Mouse (Mus musculus) limb, embryonic 11.5 days (tissue): ENCODE data around the gene Ap4b1. TPM values are rescaled to one million over a fixed set of nuclear protein-coding genes. Genes with fewer than 3 reads are reported as not detected.

ENCODE experiments used
- ATAC-seq: fragments of 200-750 bp; cut with Nextera tagmentation; 2 replicates; pipeline ENCODE4 v1.8.0; 2017; ENCODE audit warnings: low read depth; ENCODE audit not compliant: insufficient number of reproducible peaks, low FRiP score, low TSS enrichment
- DNase-seq: peaks from one replicate; pipeline ENCODE4 v3.0.0-alpha.2; 2015; ENCODE audit warnings: low spot score
- H3K27ac ChIP-seq: fragments of 300-500 bp; sonication (generic); replicated peaks from 2 replicates; pipeline ENCODE4 v1.5.1; 2014; ENCODE audit warnings: low read depth, mild to moderate bottlenecking, low read length
- H3K27me3 ChIP-seq: fragments of 300-500 bp; sonication (generic); 2 replicates; pipeline ENCODE4 v1.6.1; 2014; ENCODE audit warnings: mild to moderate bottlenecking, low read length, mixed read lengths; ENCODE audit not compliant: control insufficient read depth, insufficient read depth
- H3K36me3 ChIP-seq: fragments of 300-500 bp; sonication (generic); 2 replicates; pipeline ENCODE4 v1.6.1; 2014; ENCODE audit warnings: mild to moderate bottlenecking, low read length, moderate library complexity, mixed read lengths; ENCODE audit not compliant: control insufficient read depth, insufficient read depth
- H3K4me1 ChIP-seq: fragments of 300-500 bp; sonication (generic); 2 replicates; pipeline ENCODE4 v1.6.1; 2014; ENCODE audit warnings: low read length, mixed read lengths; ENCODE audit not compliant: control insufficient read depth, insufficient read depth
- H3K4me2 ChIP-seq: fragments of 300-500 bp; sonication (generic); 2 replicates; pipeline ENCODE4 v1.6.1; 2014; ENCODE audit warnings: low read depth, mild to moderate bottlenecking, moderate library complexity; ENCODE audit not compliant: severe bottlenecking
- H3K4me3 ChIP-seq: fragments of 300-500 bp; sonication (generic); 2 replicates; pipeline ENCODE4 v1.5.1; 2014; ENCODE audit warnings: low read depth, low read length
- H3K9ac ChIP-seq: fragments of 300-500 bp; sonication (generic); 2 replicates; pipeline ENCODE4 v1.6.1; 2014; ENCODE audit warnings: mild to moderate bottlenecking, low read length
- H3K9me3 ChIP-seq: fragments of 300-500 bp; sonication (generic); 2 replicates; pipeline ENCODE4 v1.6.1; 2016; ENCODE audit warnings: low read length; ENCODE audit not compliant: control insufficient read depth
- WGBS: fragments of 180-500 bp; shearing (Covaris S2); extraction: QIAGEN DNeasy Blood & Tissue Kit; methylation state at CpG from one replicate; pipeline ENCODE4 v1.1.7; 2014; 5-methylcytosine and 5-hydroxymethylcytosine counted together
- polyA plus RNA-seq: library from polyadenylated mRNA; unstranded; fragments of >200 nt; fragmentation: Nextera tagmentation; extraction: Ambion mirVana; gene quantifications from 2 replicates; pipeline ENCODE4 v1.2.1, GENCODE M21; 2014

Gene Ap4b1
- polyA plus RNA-seq, 1 experiment from 2014 or later, result 22.8 TPM

GRCm38 (mm10) chr3:103779183-103779582, 30.1 kb upstream of the Ap4b1 start:
- DNase-seq, result no peak
- Histone ChIP-seq H3K27ac (no peak overlapping the region), H3K36me3 (peaks cover 8% of the 10 kb centered on the region; the same call in 1 of the 2 replicates), H3K9ac (no peak overlapping the region), H3K9me3 (no peaks in the 10 kb centered on the region), H3K4me1 (no peaks in the 10 kb centered on the region), H3K4me2 (no peak overlapping the region), H3K27me3 (no peaks in the 10 kb centered on the region), H3K4me3 (no peak overlapping the region)
- WGBS, result 93% methylated on average over 7 of the region's 7 CpGs
- no peak for ATAC-seq

DNA sequence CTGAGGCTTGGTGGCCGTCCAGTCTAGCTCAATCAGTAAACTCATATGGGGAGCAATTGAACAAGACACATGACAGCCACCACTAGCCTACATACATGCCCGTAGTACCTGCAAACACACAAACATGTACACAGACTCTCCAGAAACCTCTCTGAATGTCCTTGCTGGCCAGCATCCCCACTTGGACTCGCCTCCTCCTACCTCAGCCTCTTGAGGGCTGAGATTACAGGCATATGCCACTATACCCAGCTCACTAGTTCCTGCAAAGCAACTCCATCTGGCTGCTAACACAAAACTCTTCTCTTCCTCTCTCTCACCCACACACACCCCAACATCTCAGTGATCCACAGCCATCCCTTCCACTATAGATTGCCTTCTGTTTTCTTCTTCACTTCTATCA, 29.0 kb upstream of the Ap4b1 start:
- Histone ChIP-seq H3K4me2 (no peak overlapping the region), H3K27ac (no peak overlapping the region), H3K4me3 (no peak overlapping the region), H3K36me3 (peaks cover 8% of the 10 kb centered on the region; the same call in 1 of the 2 replicates), H3K9me3 (no peaks in the 10 kb centered on the region), H3K27me3 (no peaks in the 10 kb centered on the region), H3K9ac (no peak overlapping the region), H3K4me1 (no peaks in the 10 kb centered on the region)
- DNase-seq (no peak), ATAC-seq (no peak)
- WGBS, result 90% methylated on average over 3 of the region's 3 CpGs

DNA sequence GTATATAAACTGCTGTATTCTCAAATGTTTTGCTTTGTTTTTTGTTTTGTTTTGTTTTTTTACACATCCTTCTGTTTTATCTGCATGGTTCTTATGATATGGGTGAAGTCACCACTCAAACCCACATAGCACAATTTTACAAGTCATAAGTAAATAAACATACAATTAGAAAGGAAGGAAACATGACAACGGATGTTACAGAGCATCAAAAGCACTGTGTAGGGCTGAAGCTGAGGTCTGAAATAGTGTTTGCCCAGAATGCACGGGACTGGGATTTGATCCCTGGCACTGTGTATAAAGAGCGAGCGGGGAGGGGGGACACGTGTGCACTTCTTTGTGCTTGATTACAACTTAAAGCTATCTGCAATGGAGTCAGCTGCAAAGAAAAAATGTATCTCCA, 28.5 kb upstream of the Ap4b1 start:
- no peaks in the 10 kb centered on the region for H3K27me3 ChIP-seq
- 89% methylated on average over 5 of the region's 5 CpGs for WGBS
- H3K36me3 ChIP-seq, result peaks cover 8% of the 10 kb centered on the region; the same call in 1 of the 2 replicates
- no peak overlapping the region for H3K4me2 ChIP-seq
- no peaks in the 10 kb centered on the region for H3K9me3 ChIP-seq
- no peak for DNase-seq
- no peak overlapping the region for H3K9ac ChIP-seq
- no peak for ATAC-seq
- H3K27ac ChIP-seq, result no peak overlapping the region
- no peaks in the 10 kb centered on the region for H3K4me1 ChIP-seq
- no peak overlapping the region for H3K4me3 ChIP-seq

DNA sequence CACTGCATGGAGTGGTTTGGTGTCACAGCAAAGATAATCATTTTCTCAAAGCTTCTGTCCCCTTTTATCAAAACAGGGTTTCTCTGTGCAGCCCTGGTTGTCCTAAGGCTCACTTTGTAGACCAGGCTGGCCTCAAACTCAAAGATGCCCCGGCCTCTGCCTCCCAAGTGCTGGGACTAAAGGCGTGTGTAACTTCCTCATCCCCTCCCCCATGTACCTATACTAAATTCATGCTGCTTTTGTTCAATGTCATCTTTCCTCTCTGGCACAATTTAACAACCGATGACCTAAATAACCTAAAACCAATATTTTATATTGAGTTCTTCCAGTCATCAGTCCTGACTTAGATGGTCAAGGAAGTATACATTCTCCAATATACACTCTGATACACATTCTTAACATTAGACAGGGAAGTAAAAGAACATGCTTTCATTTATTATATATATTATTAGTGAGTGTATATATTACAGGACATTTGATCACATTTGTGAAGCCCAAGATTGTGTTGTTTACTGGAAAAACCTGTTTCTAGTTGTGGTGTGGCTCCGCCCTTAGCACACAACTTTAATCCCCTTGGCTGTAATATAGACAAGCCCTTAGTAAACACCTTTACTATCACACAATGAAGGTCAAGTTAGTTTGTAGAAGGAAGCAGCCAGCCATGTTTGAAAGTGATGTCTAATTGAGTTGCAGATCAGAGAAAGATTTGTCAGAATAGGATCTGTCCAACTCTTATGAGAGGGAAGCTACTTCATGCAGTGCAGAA, 26.3 kb upstream of the Ap4b1 start:
- 89% methylated on average over 4 of the region's 4 CpGs for WGBS
- Histone ChIP-seq H3K36me3 (no peaks in the 10 kb centered on the region; the same call in 1 of the 2 replicates), H3K9ac (no peak overlapping the region), H3K27me3 (no peaks in the 10 kb centered on the region), H3K4me1 (no peaks in the 10 kb centered on the region), H3K9me3 (no peaks in the 10 kb centered on the region), H3K27ac (no peak overlapping the region), H3K4me2 (no peak overlapping the region), H3K4me3 (no peak overlapping the region)
- DNase-seq (no peak), ATAC-seq (no peak)

DNA sequence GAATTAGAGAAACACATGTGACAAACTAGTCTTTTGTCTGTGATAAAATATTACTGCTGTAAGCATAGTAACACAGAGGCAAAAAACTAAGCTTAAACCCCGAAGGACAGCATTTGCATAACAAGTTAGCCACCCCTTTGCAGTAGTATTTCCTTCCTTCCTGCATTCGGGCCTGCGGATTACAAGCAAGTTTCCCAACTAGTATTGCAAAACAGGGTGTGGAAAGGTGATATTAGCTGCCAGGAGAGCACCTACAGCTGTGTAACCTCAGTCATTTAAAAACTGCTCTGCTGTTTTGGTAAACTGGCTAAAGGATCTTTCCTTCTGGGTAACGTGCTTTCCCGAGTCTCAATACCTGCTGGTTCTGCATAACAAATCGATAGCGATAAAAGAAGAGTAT, 22.1 kb upstream of the Ap4b1 start:
- Histone ChIP-seq H3K4me2 (no peak overlapping the region), H3K9ac (no peak overlapping the region), H3K9me3 (no peaks in the 10 kb centered on the region), H3K36me3 (no peaks in the 10 kb centered on the region), H3K27ac (no peak overlapping the region), H3K4me1 (0 out of 2 replicates have a peak, but pooled peaks cover 2% of the 10 kb centered on the region), H3K4me3 (no peak overlapping the region), H3K27me3 (no peaks in the 10 kb centered on the region)
- DNase-seq, result no peak
- ATAC-seq, result no peak
- 73% methylated on average over 7 of the region's 7 CpGs for WGBS

DNA sequence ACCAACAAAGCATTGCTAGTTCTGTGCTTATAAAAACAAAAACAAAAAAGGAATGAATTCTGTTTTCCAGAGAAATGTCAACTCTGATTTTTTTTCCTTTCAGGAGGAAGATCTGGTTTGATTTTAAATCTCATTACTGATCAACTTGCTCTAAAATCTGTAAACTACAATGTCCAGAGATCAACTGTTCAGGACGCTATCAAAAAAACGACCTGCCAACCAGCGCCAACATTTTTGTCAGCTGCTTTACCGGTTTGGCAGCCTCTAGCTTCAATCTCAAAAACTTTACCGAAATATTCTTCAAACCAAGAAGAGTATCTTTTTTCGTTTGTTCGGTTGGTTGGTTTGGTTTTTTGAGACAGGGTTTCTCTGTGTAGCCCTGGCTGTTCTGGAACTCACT, 20.2 kb upstream of the Ap4b1 start:
- DNase-seq (no peak), ATAC-seq (no peak)
- H3K27ac ChIP-seq, result no peak overlapping the region
- no peak overlapping the region for H3K4me3 ChIP-seq
- H3K9ac ChIP-seq, result no peak overlapping the region
- no peak overlapping the region for H3K4me2 ChIP-seq
- H3K9me3 ChIP-seq, result no peaks in the 10 kb centered on the region
- H3K27me3 ChIP-seq, result no peaks in the 10 kb centered on the region
- H3K4me1 ChIP-seq, result 0 out of 2 replicates have a peak, but pooled peaks cover 2% of the 10 kb centered on the region
- 84% methylated on average over 7 of the region's 7 CpGs for WGBS
- no peaks in the 10 kb centered on the region for H3K36me3 ChIP-seq

GRCm38 (mm10) chr3:103789891-103790345, 19.4 kb upstream of the Ap4b1 start:
- H3K4me2 ChIP-seq, result peak overlapping the region; percentile 73
- 0 out of 2 replicates have a peak, but pooled peaks cover 2% of the 10 kb centered on the region for H3K4me1 ChIP-seq
- peak overlapping the region; percentile 81 for H3K9ac ChIP-seq
- ATAC-seq (no peak), DNase-seq (peak; percentile 36)
- no peaks in the 10 kb centered on the region for H3K9me3 ChIP-seq
- H3K27me3 ChIP-seq, result no peaks in the 10 kb centered on the region
- no peaks in the 10 kb centered on the region for H3K36me3 ChIP-seq
- H3K27ac ChIP-seq, result 0 out of 2 replicates have a peak overlapping the region, but pooled peaks have one; percentile 22
- peak overlapping the region; percentile 74 for H3K4me3 ChIP-seq
- 3% methylated on average over 14 of the region's 14 CpGs for whole genome bisulfite sequencing

GRCm38 (mm10) chr3:103790346-103791145, 18.8 kb upstream of the Ap4b1 start:
- peak overlapping the region; percentile 73 for H3K4me2 ChIP-seq
- DNase-seq (peak; percentile 69), ATAC-seq (peak; percentile 85)
- peak overlapping the region; percentile 81 for H3K9ac ChIP-seq
- H3K4me3 ChIP-seq, result peak overlapping the region; percentile 74
- no peaks in the 10 kb centered on the region for H3K27me3 ChIP-seq
- no peaks in the 10 kb centered on the region for H3K9me3 ChIP-seq
- WGBS, result under 1% methylated on average over 53 of the region's 61 CpGs
- no peaks in the 10 kb centered on the region for H3K36me3 ChIP-seq
- 0 out of 2 replicates have a peak overlapping the region, but pooled peaks have one; percentile 22 for H3K27ac ChIP-seq
- H3K4me1 ChIP-seq, result 0 out of 2 replicates have a peak, but pooled peaks cover 2% of the 10 kb centered on the region
